Mouse (Mus musculus): ENCODE measurements around the gene Smarce1. TPM values are rescaled to one million over a fixed set of nuclear protein-coding genes. Genes with fewer than 3 reads are reported as not detected.

Smarce1 gene
- polyA plus RNA-seq, 1 experiment from 2014 or later: 150 TPM

GRCm38 (mm10) chr11:99243200-99243819, 12.5 kb upstream of the Smarce1 start:
- Histone ChIP-seq H3K4me1 (replicated peaks; ENCODE audit: control insufficient read depth, insufficient read depth, low read length) (peaks cover 5% of the 10 kb centered on the region; the same call in 1 of the 2 replicates), H3K4me2 (peak overlapping the region; percentile 63), H3K9ac (ENCODE audit: low read depth, low read length) (no peak overlapping the region), H3K36me3 (ENCODE audit: control insufficient read depth, insufficient read depth, low read length) (no peaks in the 10 kb centered on the region), H3K27me3 (replicated peaks; ENCODE audit: control insufficient read depth, insufficient read depth, low read length) (no peaks in the 10 kb centered on the region), H3K27ac (ENCODE audit: low read depth, low read length) (no peak overlapping the region), H3K9me3 (ENCODE audit: control insufficient read depth, low read length) (no peaks in the 10 kb centered on the region), H3K4me3 (ENCODE audit: low read depth, low read length) (peak overlapping the region; percentile 29; the same call in 1 of the 2 replicates)
- ATAC-seq (replicated peaks; ENCODE audit: low FRiP score): no peak
- 63% methylated on average over 3 of the region's 3 CpGs for WGBS
- no peak for DNase-seq (ENCODE audit: low spot score)

GRCm38 (mm10) chr11:99242056-99242455, 11.2 kb upstream of the Smarce1 start:
- Histone ChIP-seq H3K27ac (ENCODE audit: low read depth, low read length) (no peak overlapping the region), H3K9me3 (ENCODE audit: control insufficient read depth, low read length) (no peaks in the 10 kb centered on the region), H3K27me3 (replicated peaks; ENCODE audit: control insufficient read depth, insufficient read depth, low read length) (no peaks in the 10 kb centered on the region), H3K4me1 (replicated peaks; ENCODE audit: control insufficient read depth, insufficient read depth, low read length) (peaks cover 5% of the 10 kb centered on the region; the same call in 1 of the 2 replicates), H3K4me3 (ENCODE audit: low read depth, low read length) (no peak overlapping the region), H3K4me2 (no peak overlapping the region), H3K9ac (ENCODE audit: low read depth, low read length) (no peak overlapping the region), H3K36me3 (ENCODE audit: control insufficient read depth, insufficient read depth, low read length) (no peaks in the 10 kb centered on the region)
- no peak for ATAC-seq (replicated peaks; ENCODE audit: low FRiP score)
- DNase-seq (ENCODE audit: low spot score): no peak
- WGBS: 71% methylated on average over 5 of the region's 5 CpGs

GRCm38 (mm10) chr11:99238468-99238867, 7.7 kb upstream of the Smarce1 start:
- DNase-seq (ENCODE audit: low spot score): no peak
- H3K9ac ChIP-seq (ENCODE audit: low read depth, low read length): no peak overlapping the region

GRCm38 (mm10) chr11:99231049-99231816, 416 bp upstream of the Smarce1 start:
- H3K27me3 ChIP-seq (replicated peaks; ENCODE audit: control insufficient read depth, insufficient read depth, low read length): no peaks in the 10 kb centered on the region
- ATAC-seq (replicated peaks; ENCODE audit: low FRiP score) (no peak), DNase-seq (ENCODE audit: low spot score) (no peak)
- WGBS: 26% methylated on average over 15 of the region's 15 CpGs
- peaks cover 18% of the 10 kb centered on the region for H3K4me1 ChIP-seq (replicated peaks; ENCODE audit: control insufficient read depth, insufficient read depth, low read length)
- H3K27ac ChIP-seq (ENCODE audit: low read depth, low read length): peak overlapping the region; percentile 96
- peak overlapping the region; percentile 92 for H3K4me3 ChIP-seq (ENCODE audit: low read depth, low read length)
- no peaks in the 10 kb centered on the region for H3K9me3 ChIP-seq (ENCODE audit: control insufficient read depth, low read length)
- H3K9ac ChIP-seq (ENCODE audit: low read depth, low read length): peak overlapping the region; percentile 94
- H3K4me2 ChIP-seq: peak overlapping the region; percentile 94
- peaks cover 10% of the 10 kb centered on the region; the same call in 1 of the 2 replicates for H3K36me3 ChIP-seq (ENCODE audit: control insufficient read depth, insufficient read depth, low read length)

More at GRCm38 (mm10) chr11:99238468-99238867, 7.7 kb upstream of the Smarce1 start:
- Histone ChIP-seq H3K27ac (ENCODE audit: low read depth, low read length) (no peak overlapping the region), H3K9me3 (ENCODE audit: control insufficient read depth, low read length) (no peaks in the 10 kb centered on the region), H3K4me1 (replicated peaks; ENCODE audit: control insufficient read depth, insufficient read depth, low read length) (no peaks in the 10 kb centered on the region), H3K4me2 (no peak overlapping the region), H3K27me3 (replicated peaks; ENCODE audit: control insufficient read depth, insufficient read depth, low read length) (no peaks in the 10 kb centered on the region), H3K36me3 (ENCODE audit: control insufficient read depth, insufficient read depth, low read length) (no peaks in the 10 kb centered on the region), H3K4me3 (ENCODE audit: low read depth, low read length) (no peak overlapping the region)
- ATAC-seq (replicated peaks; ENCODE audit: low FRiP score): no peak
- 38% methylated on average over 14 of the region's 14 CpGs for WGBS

GRCm38 (mm10) chr11:99229641-99230260, 1.1 kb downstream of the Smarce1 start:
- no peaks in the 10 kb centered on the region for H3K27me3 ChIP-seq (replicated peaks; ENCODE audit: control insufficient read depth, insufficient read depth, low read length)
- DNase-seq (ENCODE audit: low spot score) (no peak), ATAC-seq (replicated peaks; ENCODE audit: low FRiP score) (peak; percentile 60)
- H3K9me3 ChIP-seq (ENCODE audit: control insufficient read depth, low read length): no peaks in the 10 kb centered on the region
- peaks cover 22% of the 10 kb centered on the region for H3K4me1 ChIP-seq (replicated peaks; ENCODE audit: control insufficient read depth, insufficient read depth, low read length)
- peak overlapping the region; percentile 96 for H3K27ac ChIP-seq (ENCODE audit: low read depth, low read length)
- peak overlapping the region; percentile 94 for H3K9ac ChIP-seq (ENCODE audit: low read depth, low read length)
- under 1% methylated on average over 31 of the region's 31 CpGs for WGBS
- H3K36me3 ChIP-seq (ENCODE audit: control insufficient read depth, insufficient read depth, low read length): peaks cover 13% of the 10 kb centered on the region
- peak overlapping the region; percentile 94 for H3K4me2 ChIP-seq
- peak overlapping the region; percentile 92 for H3K4me3 ChIP-seq (ENCODE audit: low read depth, low read length)

GRCm38 (mm10) chr11:99226298-99226697, 4.5 kb downstream of the Smarce1 start:
- Histone ChIP-seq H3K4me1 (replicated peaks; ENCODE audit: control insufficient read depth, insufficient read depth, low read length) (peaks cover 17% of the 10 kb centered on the region), H3K36me3 (ENCODE audit: control insufficient read depth, insufficient read depth, low read length) (peaks cover 20% of the 10 kb centered on the region), H3K27ac (ENCODE audit: low read depth, low read length) (no peak overlapping the region), H3K4me3 (ENCODE audit: low read depth, low read length) (no peak overlapping the region), H3K9me3 (ENCODE audit: control insufficient read depth, low read length) (no peaks in the 10 kb centered on the region), H3K27me3 (replicated peaks; ENCODE audit: control insufficient read depth, insufficient read depth, low read length) (no peaks in the 10 kb centered on the region), H3K4me2 (peak overlapping the region; percentile 21; the same call in 1 of the 2 replicates), H3K9ac (ENCODE audit: low read depth, low read length) (no peak overlapping the region)
- ATAC-seq (replicated peaks; ENCODE audit: low FRiP score) (no peak; the same call in 1 of the 2 replicates), DNase-seq (ENCODE audit: low spot score) (no peak)
- 74% methylated on average over 5 of the region's 5 CpGs for WGBS

- H3K27ac ChIP-seq (ENCODE audit: low read depth, low read length): no peak overlapping the region
- no peaks in the 10 kb centered on the region for H3K27me3 ChIP-seq (replicated peaks; ENCODE audit: control insufficient read depth, insufficient read depth, low read length)
- DNase-seq (ENCODE audit: low spot score): no peak
- 82% methylated on average over 5 of the region's 5 CpGs for WGBS
- peaks cover 7% of the 10 kb centered on the region for H3K4me1 ChIP-seq (replicated peaks; ENCODE audit: control insufficient read depth, insufficient read depth, low read length)
- no peak overlapping the region for H3K4me2 ChIP-seq
- peaks cover 31% of the 10 kb centered on the region for H3K36me3 ChIP-seq (ENCODE audit: control insufficient read depth, insufficient read depth, low read length)
- H3K9ac ChIP-seq (ENCODE audit: low read depth, low read length): no peak overlapping the region
- H3K9me3 ChIP-seq (ENCODE audit: control insufficient read depth, low read length): no peaks in the 10 kb centered on the region
- ATAC-seq (replicated peaks; ENCODE audit: low FRiP score): no peak
- H3K4me3 ChIP-seq (ENCODE audit: low read depth, low read length): no peak overlapping the region
These were observed 7.5 kb downstream of the Smarce1 start for GRCm38 (mm10) chr11:99223310-99223709.

GRCm38 (mm10) chr11:99221811-99222210, 9.0 kb downstream of the Smarce1 start:
- H3K27me3 ChIP-seq (replicated peaks; ENCODE audit: control insufficient read depth, insufficient read depth, low read length): no peaks in the 10 kb centered on the region
- H3K4me1 ChIP-seq (replicated peaks; ENCODE audit: control insufficient read depth, insufficient read depth, low read length): 0 out of 2 replicates have a peak, but pooled peaks cover 5% of the 10 kb centered on the region
- H3K27ac ChIP-seq (ENCODE audit: low read depth, low read length): no peak overlapping the region
- peaks cover 33% of the 10 kb centered on the region for H3K36me3 ChIP-seq (ENCODE audit: control insufficient read depth, insufficient read depth, low read length)
- H3K4me2 ChIP-seq: no peak overlapping the region
- ATAC-seq (replicated peaks; ENCODE audit: low FRiP score): no peak
- no peak for DNase-seq (ENCODE audit: low spot score)
- 73% methylated on average over 2 of the region's 2 CpGs for WGBS
- H3K4me3 ChIP-seq (ENCODE audit: low read depth, low read length): no peak overlapping the region
- H3K9me3 ChIP-seq (ENCODE audit: control insufficient read depth, low read length): no peaks in the 10 kb centered on the region
- H3K9ac ChIP-seq (ENCODE audit: low read depth, low read length): no peak overlapping the region
